Mouse (Mus musculus) hindbrain, embryonic 14.5 days (tissue): ENCODE results near the gene Kiss1r. TPM values are rescaled to one million over a fixed set of nuclear protein-coding genes. Genes with fewer than 3 reads are reported as not detected.

Experiments used
- ATAC-seq: fragments of 200-750 bp; cut with Nextera tagmentation; 2 replicates; pipeline ENCODE4 v1.8.0; 2017; ENCODE audit warnings: moderate number of reproducible peaks, mild to moderate bottlenecking, moderate TSS enrichment, moderate library complexity; ENCODE audit not compliant: low FRiP score
- DNase-seq: peaks from one replicate; pipeline ENCODE4 v3.0.0-alpha.2; 2015; ENCODE audit warnings: low spot score
- H3K27ac ChIP-seq: fragments of 300-500 bp; sonication (generic); 2 replicates; pipeline ENCODE4 v1.5.1; 2014; ENCODE audit warnings: mild to moderate bottlenecking, moderate library complexity
- H3K27me3 ChIP-seq: fragments of 300-500 bp; sonication (generic); 2 replicates; pipeline ENCODE4 v1.6.1; 2014; ENCODE audit warnings: mild to moderate bottlenecking, low read length, mixed read lengths; ENCODE audit not compliant: control insufficient read depth, insufficient read depth
- H3K36me3 ChIP-seq: fragments of 300-500 bp; sonication (generic); replicated peaks from 2 replicates; pipeline ENCODE4 v1.6.1; 2014; ENCODE audit not compliant: control insufficient read depth, insufficient read depth
- H3K4me1 ChIP-seq: fragments of 300-500 bp; sonication (generic); replicated peaks from 2 replicates; pipeline ENCODE4 v1.6.1; 2014; ENCODE audit warnings: antibody characterized with exemption, low read length, mixed read lengths; ENCODE audit not compliant: control insufficient read depth, insufficient read depth
- H3K4me2 ChIP-seq: fragments of 300-500 bp; sonication (generic); replicated peaks from 2 replicates; pipeline ENCODE4 v1.6.1; 2014; ENCODE audit warnings: mild to moderate bottlenecking, moderate library complexity
- H3K4me3 ChIP-seq: fragments of 300-500 bp; sonication (generic); replicated peaks from 2 replicates; pipeline ENCODE4 v1.5.1; 2014; ENCODE audit warnings: mild to moderate bottlenecking, low read length
- H3K9ac ChIP-seq: fragments of 300-500 bp; sonication (generic); 2 replicates; pipeline ENCODE4 v1.6.1; 2014
- H3K9me3 ChIP-seq: fragments of 300-500 bp; sonication (generic); 2 replicates; pipeline ENCODE4 v1.6.1; 2016; ENCODE audit warnings: low read length; ENCODE audit not compliant: control insufficient read depth
- WGBS: fragments of 180-500 bp; shearing (Covaris S2); extraction: QIAGEN DNeasy Blood & Tissue Kit; methylation state at CpG from one replicate; pipeline ENCODE4 v1.1.7; 2014; 5-methylcytosine and 5-hydroxymethylcytosine counted together
- polyA plus RNA-seq: library from polyadenylated mRNA; unstranded; fragments of >200 nt; fragmentation: Nextera tagmentation; extraction: Ambion mirVana; gene quantifications from 2 replicates; pipeline ENCODE4 v1.2.1, GENCODE M21; 2014

Gene Kiss1r
- 1.7 and 2.6 TPM in 2 replicates for polyA plus RNA-seq

GRCm38 (mm10) chr10:79916808-79917531 lies at the start of gene Kiss1r:
Gene Kiss1r, plus strand, starts transcription at chr10:79916971.
- Histone ChIP-seq H3K9me3 (no peaks in the 10 kb centered on the region), H3K9ac (peak within 1 kb of the TSS; percentile 93), H3K27ac (peak within 1 kb of the TSS; percentile 74), H3K4me3 (peak within 1 kb of the TSS; percentile 68), H3K4me2 (peak within 1 kb of the TSS; percentile 80), H3K4me1 (peaks cover 30% of the 10 kb centered on the region), H3K36me3 (no peaks in the 10 kb centered on the region), H3K27me3 (peaks cover 45% of the 10 kb centered on the region)
- WGBS = 3% methylated on average over 42 of the region's 42 CpGs
- ATAC-seq (peak; percentile 77), DNase-seq (peak; percentile 83)

- H3K9ac ChIP-seq = peak overlapping the region; percentile 96; the same call in 1 of the 2 replicates
- DNase-seq (no peak), ATAC-seq (no peak)
- H3K36me3 ChIP-seq = peaks cover 48% of the 10 kb centered on the region
- peak overlapping the region; percentile 67 for H3K4me3 ChIP-seq
- H3K27ac ChIP-seq = no peak overlapping the region
- H3K4me2 ChIP-seq = peak overlapping the region; percentile 87
- WGBS = 93% methylated on average over 8 of the region's 8 CpGs
- H3K4me1 ChIP-seq = peaks cover 41% of the 10 kb centered on the region
- no peaks in the 10 kb centered on the region for H3K9me3 ChIP-seq
- no peaks in the 10 kb centered on the region for H3K27me3 ChIP-seq
Observed at GRCm38 (mm10) chr10:79871845-79872244, 44.9 kb upstream of the Kiss1r start.

GRCm38 (mm10) chr10:79872862-79873261 lies 43.9 kb upstream of the Kiss1r start:
- H3K4me2 ChIP-seq = peak overlapping the region; percentile 87
- H3K4me3 ChIP-seq = peak overlapping the region; percentile 67
- WGBS = 48% methylated on average over 3 of the region's 3 CpGs
- peak overlapping the region; percentile 96 for H3K27ac ChIP-seq
- no peak for DNase-seq
- no peaks in the 10 kb centered on the region for H3K9me3 ChIP-seq
- H3K4me1 ChIP-seq = peaks cover 41% of the 10 kb centered on the region
- peaks cover 39% of the 10 kb centered on the region for H3K36me3 ChIP-seq
- H3K9ac ChIP-seq = peak overlapping the region; percentile 96
- no peaks in the 10 kb centered on the region; the same call in 1 of the 2 replicates for H3K27me3 ChIP-seq
- no peak for ATAC-seq

- ATAC-seq (no peak), DNase-seq (no peak)
- peak overlapping the region; percentile 96 for H3K9ac ChIP-seq
- H3K4me2 ChIP-seq = peak overlapping the region; percentile 87
- no peaks in the 10 kb centered on the region; the same call in 1 of the 2 replicates for H3K27me3 ChIP-seq
- peak overlapping the region; percentile 67 for H3K4me3 ChIP-seq
- 2% methylated on average over 6 of the region's 6 CpGs for WGBS
- H3K4me1 ChIP-seq = peaks cover 41% of the 10 kb centered on the region
- H3K9me3 ChIP-seq = no peaks in the 10 kb centered on the region
- peak overlapping the region; percentile 96 for H3K27ac ChIP-seq
- peaks cover 37% of the 10 kb centered on the region for H3K36me3 ChIP-seq
Observed at GRCm38 (mm10) chr10:79873313-79873712, 43.5 kb upstream of the Kiss1r start.

GRCm38 (mm10) chr10:79873715-79874289 lies 43.0 kb upstream of the Kiss1r start:
- Histone ChIP-seq H3K36me3 (peaks cover 32% of the 10 kb centered on the region), H3K4me3 (peak overlapping the region; percentile 67), H3K27me3 (no peaks in the 10 kb centered on the region; the same call in 1 of the 2 replicates), H3K9me3 (no peaks in the 10 kb centered on the region), H3K4me1 (peaks cover 41% of the 10 kb centered on the region), H3K4me2 (peak overlapping the region; percentile 87), H3K9ac (peak overlapping the region; percentile 96), H3K27ac (peak overlapping the region; percentile 96)
- DNase-seq = no peak
- WGBS = 2% methylated on average over 18 of the region's 26 CpGs
- ATAC-seq = no peak

- under 1% methylated on average over 53 of the region's 57 CpGs for WGBS
Observed at GRCm38 (mm10) chr10:79874290-79874862, 42.4 kb upstream of the Kiss1r start, which contains the start of the genes Prtn3 and Plppr3. Gene Prtn3, plus strand, starts transcription at chr10:79874476. Gene Plppr3, minus strand, starts transcription at chr10:79874634.

GRCm38 (mm10) chr10:79877174-79877573 lies 39.6 kb upstream of the Kiss1r start:
- Histone ChIP-seq H3K27ac (no peak overlapping the region), H3K9me3 (no peaks in the 10 kb centered on the region), H3K4me2 (no peak overlapping the region), H3K9ac (no peak overlapping the region), H3K36me3 (no peaks in the 10 kb centered on the region), H3K4me1 (peaks cover 21% of the 10 kb centered on the region), H3K4me3 (no peak overlapping the region), H3K27me3 (peaks cover 11% of the 10 kb centered on the region; the same call in 1 of the 2 replicates)
- DNase-seq = no peak
- ATAC-seq = no peak
- WGBS = 43% methylated on average over 1 of the region's 1 CpGs

More at GRCm38 (mm10) chr10:79874290-79874862, 42.4 kb upstream of the Kiss1r start, which contains the start of the genes Prtn3 and Plppr3:
- Histone ChIP-seq H3K36me3 (peaks cover 27% of the 10 kb centered on the region), H3K9me3 (no peaks in the 10 kb centered on the region), H3K9ac (peak within 1 kb of the TSS; percentile 96), H3K27me3 (no peaks in the 10 kb centered on the region; the same call in 1 of the 2 replicates), H3K4me1 (peaks cover 37% of the 10 kb centered on the region), H3K27ac (peak within 1 kb of the TSS; percentile 96), H3K4me2 (peak within 1 kb of the TSS; percentile 87), H3K4me3 (peak within 1 kb of the TSS; percentile 67)
- peak; percentile 93 for ATAC-seq
- DNase-seq = peak; percentile 85

GRCm38 (mm10) chr10:79877757-79878156 lies 39.0 kb upstream of the Kiss1r start:
- ATAC-seq = no peak
- WGBS = 40% methylated on average over 12 of the region's 12 CpGs
- H3K4me2 ChIP-seq = no peak overlapping the region
- no peak for DNase-seq
- H3K27ac ChIP-seq = no peak overlapping the region
- H3K4me3 ChIP-seq = no peak overlapping the region
- peaks cover 18% of the 10 kb centered on the region for H3K4me1 ChIP-seq
- H3K36me3 ChIP-seq = no peaks in the 10 kb centered on the region
- H3K9me3 ChIP-seq = no peaks in the 10 kb centered on the region
- H3K9ac ChIP-seq = no peak overlapping the region
- peaks cover 17% of the 10 kb centered on the region for H3K27me3 ChIP-seq

GRCm38 (mm10) chr10:79879527-79879926 lies 37.2 kb upstream of the Kiss1r start:
- no peak overlapping the region for H3K9ac ChIP-seq
- no peak overlapping the region for H3K27ac ChIP-seq
- no peaks in the 10 kb centered on the region for H3K9me3 ChIP-seq
- H3K4me2 ChIP-seq = no peak overlapping the region
- WGBS = 41% methylated on average over 3 of the region's 3 CpGs
- H3K36me3 ChIP-seq = no peaks in the 10 kb centered on the region
- no peak overlapping the region for H3K4me3 ChIP-seq
- peaks cover 15% of the 10 kb centered on the region for H3K4me1 ChIP-seq
- DNase-seq (no peak), ATAC-seq (no peak)
- H3K27me3 ChIP-seq = peaks cover 24% of the 10 kb centered on the region
